Mouse (Mus musculus): ENCODE measurements around the gene 4931423N10Rik. TPM values are rescaled to one million over a fixed set of nuclear protein-coding genes. Genes with fewer than 3 reads are reported as not detected.

Gene 4931423N10Rik
- not detected for total RNA-seq (2021)
- not detected in 2 replicates for polyA plus RNA-seq (2012; rRNA removed)
- long read RNA-seq: 0 reads

- WGBS: 79% methylated on average over 15 of the region's 15 CpGs
- no peak for DNase-seq
- intact Hi-C loops (cut with DNase I): no loop called here
- Histone ChIP-seq H3K79me2 (replicated peaks; ENCODE audit: control insufficient read depth, insufficient read depth, low read length) (no peaks in the 10 kb centered on the region), H3K4me3 (no peak within 1 kb of the TSS), H3K27me3 (ENCODE audit: control insufficient read depth, insufficient read depth, low read length) (no peaks in the 10 kb centered on the region), H3K27ac (no peak within 1 kb of the TSS), H3K36me3 (ENCODE audit: control insufficient read depth, insufficient read depth, low read length) (no peaks in the 10 kb centered on the region), H3K4me1 (ENCODE audit: control insufficient read depth, insufficient read depth, low read length) (no peaks in the 10 kb centered on the region), H3K9ac (ENCODE audit: low read depth, low read length) (no peak within 1 kb of the TSS)
- no peak for TF ChIP-seq EP300 (IDR thresholded peaks at IDR 0.05; ENCODE audit: insufficient read depth, low read depth, low read length)
- TF ChIP-seq POLR2A (IDR thresholded peaks at IDR 0.05; ENCODE audit: insufficient read depth, low read depth, low read length): no peak
- TF ChIP-seq CTCF (IDR thresholded peaks at IDR 0.05): peak; percentile 26; the same call in 1 of the 2 replicates
Observed at GRCm38 (mm10) chr2:23207070-23207526, at the start of gene 4931423N10Rik. 4931423N10Rik (plus strand) TSS chr2:23207476.

GRCm38 (mm10) chr2:23172305-23172704 lies 35.0 kb upstream of the 4931423N10Rik start:
- Histone ChIP-seq H3K4me1 (ENCODE audit: control insufficient read depth, insufficient read depth, low read length) (no peaks in the 10 kb centered on the region), H3K36me3 (ENCODE audit: control insufficient read depth, insufficient read depth, low read length) (peaks cover 11% of the 10 kb centered on the region), H3K27me3 (ENCODE audit: control insufficient read depth, insufficient read depth, low read length) (no peaks in the 10 kb centered on the region), H3K27ac (no peak overlapping the region), H3K9ac (ENCODE audit: low read depth, low read length) (no peak overlapping the region), H3K4me3 (no peak overlapping the region), H3K79me2 (replicated peaks; ENCODE audit: control insufficient read depth, insufficient read depth, low read length) (no peaks in the 10 kb centered on the region)
- intact Hi-C loops (cut with DNase I): no loop called here
- no peak for DNase-seq
- TF ChIP-seq CTCF (IDR thresholded peaks at IDR 0.05) (no peak), POLR2A (IDR thresholded peaks at IDR 0.05; ENCODE audit: insufficient read depth, low read depth, low read length) (no peak), EP300 (IDR thresholded peaks at IDR 0.05; ENCODE audit: insufficient read depth, low read depth, low read length) (no peak)
- WGBS: 73% methylated on average over 3 of the region's 3 CpGs

GRCm38 (mm10) chr2:23194366-23194765 lies 12.9 kb upstream of the 4931423N10Rik start:
- H3K27me3 ChIP-seq (ENCODE audit: control insufficient read depth, insufficient read depth, low read length): no peaks in the 10 kb centered on the region
- no peak overlapping the region for H3K9ac ChIP-seq (ENCODE audit: low read depth, low read length)
- 88% methylated on average over 1 of the region's 1 CpGs for WGBS
- DNase-seq: no peak
- no peak for TF ChIP-seq EP300 (IDR thresholded peaks at IDR 0.05; ENCODE audit: insufficient read depth, low read depth, low read length)
- no peaks in the 10 kb centered on the region for H3K79me2 ChIP-seq (replicated peaks; ENCODE audit: control insufficient read depth, insufficient read depth, low read length)
- intact Hi-C loops (cut with DNase I): no loop called here
- H3K4me3 ChIP-seq: no peak overlapping the region
- no peaks in the 10 kb centered on the region for H3K4me1 ChIP-seq (ENCODE audit: control insufficient read depth, insufficient read depth, low read length)
- H3K27ac ChIP-seq: no peak overlapping the region
- peaks cover 13% of the 10 kb centered on the region for H3K36me3 ChIP-seq (ENCODE audit: control insufficient read depth, insufficient read depth, low read length)

GRCm38 (mm10) chr2:23201034-23201433 lies 6.2 kb upstream of the 4931423N10Rik start:
- Histone ChIP-seq H3K36me3 (ENCODE audit: control insufficient read depth, insufficient read depth, low read length) (peaks cover 6% of the 10 kb centered on the region; the same call in 1 of the 2 replicates), H3K27ac (no peak overlapping the region), H3K79me2 (replicated peaks; ENCODE audit: control insufficient read depth, insufficient read depth, low read length) (no peaks in the 10 kb centered on the region), H3K9ac (ENCODE audit: low read depth, low read length) (no peak overlapping the region), H3K4me1 (ENCODE audit: control insufficient read depth, insufficient read depth, low read length) (no peaks in the 10 kb centered on the region), H3K27me3 (ENCODE audit: control insufficient read depth, insufficient read depth, low read length) (no peaks in the 10 kb centered on the region), H3K4me3 (no peak overlapping the region)
- DNase-seq: no peak
- intact Hi-C loops (cut with DNase I): no loop called here
- 38% methylated on average over 1 of the region's 1 CpGs for WGBS
- TF ChIP-seq POLR2A (IDR thresholded peaks at IDR 0.05; ENCODE audit: insufficient read depth, low read depth, low read length) (no peak), CTCF (IDR thresholded peaks at IDR 0.05) (no peak), EP300 (IDR thresholded peaks at IDR 0.05; ENCODE audit: insufficient read depth, low read depth, low read length) (no peak)

- no peak overlapping the region for H3K27ac ChIP-seq
- no peaks in the 10 kb centered on the region for H3K4me1 ChIP-seq (ENCODE audit: control insufficient read depth, insufficient read depth, low read length)
- no peak overlapping the region for H3K9ac ChIP-seq (ENCODE audit: low read depth, low read length)
- TF ChIP-seq POLR2A (IDR thresholded peaks at IDR 0.05; ENCODE audit: insufficient read depth, low read depth, low read length): no peak
- TF ChIP-seq EP300 (IDR thresholded peaks at IDR 0.05; ENCODE audit: insufficient read depth, low read depth, low read length): no peak
- no peak for TF ChIP-seq CTCF (IDR thresholded peaks at IDR 0.05)
- peaks cover 3% of the 10 kb centered on the region; the same call in 1 of the 2 replicates for H3K36me3 ChIP-seq (ENCODE audit: control insufficient read depth, insufficient read depth, low read length)
- 59% methylated on average over 15 of the region's 15 CpGs for WGBS
- no peak for DNase-seq
- intact Hi-C loops (cut with DNase I): no loop called here
- H3K4me3 ChIP-seq: no peak overlapping the region
- no peaks in the 10 kb centered on the region for H3K79me2 ChIP-seq (replicated peaks; ENCODE audit: control insufficient read depth, insufficient read depth, low read length)
- no peaks in the 10 kb centered on the region for H3K27me3 ChIP-seq (ENCODE audit: control insufficient read depth, insufficient read depth, low read length)
Observed at GRCm38 (mm10) chr2:23202900-23203670, 4.2 kb upstream of the 4931423N10Rik start.

GRCm38 (mm10) chr2:23213661-23214060 lies 6.4 kb downstream of the 4931423N10Rik start:
- TF ChIP-seq EP300 (IDR thresholded peaks at IDR 0.05; ENCODE audit: insufficient read depth, low read depth, low read length): no peak
- TF ChIP-seq CTCF (IDR thresholded peaks at IDR 0.05): no peak
- no peak for TF ChIP-seq POLR2A (IDR thresholded peaks at IDR 0.05; ENCODE audit: insufficient read depth, low read depth, low read length)
- no peaks in the 10 kb centered on the region for H3K79me2 ChIP-seq (replicated peaks; ENCODE audit: control insufficient read depth, insufficient read depth, low read length)
- no peak overlapping the region for H3K9ac ChIP-seq (ENCODE audit: low read depth, low read length)
- H3K4me1 ChIP-seq (ENCODE audit: control insufficient read depth, insufficient read depth, low read length): no peaks in the 10 kb centered on the region
- no peak for DNase-seq
- WGBS: 67% methylated on average over 5 of the region's 5 CpGs
- H3K36me3 ChIP-seq (ENCODE audit: control insufficient read depth, insufficient read depth, low read length): no peaks in the 10 kb centered on the region
- H3K27me3 ChIP-seq (ENCODE audit: control insufficient read depth, insufficient read depth, low read length): no peaks in the 10 kb centered on the region
- no peak overlapping the region for H3K27ac ChIP-seq
- intact Hi-C loops (cut with DNase I): no loop called here
- H3K4me3 ChIP-seq: no peak overlapping the region

Data from heart, adult 2 months (tissue).